Mouse (Mus musculus) retina, adult 2 months (tissue): ENCODE measurements at regions not wholly inside any gene's neighbourhood (a gene's known extent, or its start where the extent isn't known, plus 50 kb on each side); places are given as distances from the start of the nearest gene placed in this dataset.
"Not testable (repeated sequence)": the region's sequence is repeated elsewhere in the genome, so short reads cannot be mapped to it uniquely, and the experiment has no call there.

Experiments
- DNase-seq: peaks from one replicate; pipeline ENCODE4 v3.0.0-alpha.2; 2012; ENCODE audit warnings: low read depth, low spot score

DNA sequence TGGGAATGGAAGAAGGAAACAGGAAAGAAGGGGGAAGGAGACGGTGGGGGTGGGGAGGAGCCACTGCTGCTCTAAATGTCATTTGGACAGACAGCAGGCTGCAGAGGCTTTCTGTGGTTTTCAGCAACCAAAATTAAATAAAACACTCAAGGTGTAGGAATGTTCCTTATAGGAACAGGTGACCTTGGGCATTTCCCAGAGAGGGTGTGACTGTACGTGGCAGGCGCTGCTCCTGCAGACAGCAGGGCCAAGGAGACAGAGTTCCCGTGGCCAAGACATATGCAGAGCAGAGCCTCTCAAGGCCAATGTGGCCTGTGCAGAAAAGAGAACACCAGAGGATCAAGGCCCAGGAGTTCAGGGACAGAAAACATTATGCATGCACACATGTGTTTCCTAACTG, 175.9 kb upstream of the Afdn start:
- no peak for DNase-seq

DNA sequence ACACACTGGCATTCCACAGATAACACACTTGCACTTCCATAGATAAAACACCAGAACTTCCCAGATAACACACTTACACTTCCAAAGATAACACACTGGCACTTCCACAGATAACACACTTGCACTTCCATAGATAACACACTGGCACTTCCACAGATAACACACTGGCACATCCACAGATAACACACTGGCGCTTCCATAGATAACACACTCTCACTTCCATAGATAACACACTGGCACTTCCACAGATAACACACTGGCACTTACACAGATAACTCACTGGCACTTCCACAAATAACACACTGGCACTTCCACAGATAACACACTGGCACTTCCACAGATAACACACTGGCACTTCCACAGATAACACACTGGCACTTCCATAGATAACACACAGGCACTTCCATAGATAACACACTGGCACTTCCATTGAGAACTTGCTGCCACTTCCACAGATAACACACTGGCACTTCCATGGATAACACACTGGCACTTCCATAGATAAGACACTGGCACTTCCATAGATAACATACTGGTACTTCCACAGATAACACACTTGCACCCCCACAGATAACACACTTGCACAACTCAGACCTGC, 170.0 kb upstream of the Afdn start:
- DNase-seq = not testable (repeated sequence)
